Mouse (Mus musculus): Measurements from ENCODE around the gene Robo1.

Robo1 gene

DNA sequence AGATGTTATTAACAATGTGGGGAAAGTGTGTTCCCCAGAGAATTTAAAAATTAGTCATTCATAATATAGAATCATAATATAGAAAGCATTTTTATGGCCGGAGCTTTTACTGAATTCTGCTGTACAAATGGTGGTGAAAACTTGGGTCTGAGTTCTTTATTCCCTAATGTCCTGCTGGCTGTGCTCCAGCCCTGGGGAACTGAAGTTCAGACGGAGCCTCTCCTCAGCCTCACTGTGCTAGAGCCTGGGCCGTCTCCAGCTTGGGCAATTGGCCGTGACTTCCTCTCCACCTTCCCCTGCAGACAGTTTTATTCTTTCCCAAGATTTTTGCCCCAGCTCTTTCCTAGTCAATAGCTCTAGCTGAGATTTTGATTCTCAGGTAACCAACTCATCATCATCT is 429.0 kb downstream of the Robo1 start:
- no peak for DNase-seq (ENCODE audit: low spot score)

DNA sequence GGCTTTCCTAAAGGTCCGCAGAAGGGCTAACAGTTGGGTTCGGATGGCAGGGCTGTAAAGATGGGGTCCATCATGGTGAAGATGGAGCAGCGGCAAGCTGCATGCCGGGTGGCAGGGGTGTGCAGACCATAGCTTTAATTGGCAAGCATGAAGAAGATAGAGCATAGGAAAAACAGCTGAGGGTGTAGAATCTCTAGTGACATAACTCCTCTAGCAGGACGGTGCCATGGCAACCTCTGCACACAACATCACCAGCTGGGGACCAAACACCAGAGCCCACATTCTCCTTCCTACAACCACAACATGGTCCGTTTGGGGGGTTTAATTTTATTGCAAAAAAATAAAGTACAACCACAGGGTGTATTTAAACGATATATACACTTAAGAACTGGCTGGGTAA is 432.1 kb downstream of the Robo1 start:
- DNase-seq (ENCODE audit: low spot score): no peak

DNA sequence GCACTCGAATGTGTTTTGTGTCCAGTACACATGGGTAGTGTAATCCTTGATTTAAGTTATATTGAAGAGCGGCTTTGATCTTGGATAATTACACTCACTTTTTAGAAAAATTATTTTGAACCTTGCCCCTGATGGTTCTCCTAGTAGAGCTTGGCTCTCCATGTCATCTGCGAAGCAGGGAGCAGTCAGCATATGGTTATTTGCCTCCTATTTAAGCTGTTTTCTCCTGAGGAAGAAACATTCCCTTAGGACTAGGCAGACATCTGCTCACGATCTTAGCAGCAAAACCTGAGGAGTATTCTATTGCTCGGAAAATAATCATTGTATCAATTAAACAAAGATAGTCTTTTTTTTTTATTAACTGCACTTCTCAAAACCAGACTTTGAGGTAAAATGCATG is 439.6 kb downstream of the Robo1 start:
- no peak for DNase-seq (ENCODE audit: low spot score)

DNA sequence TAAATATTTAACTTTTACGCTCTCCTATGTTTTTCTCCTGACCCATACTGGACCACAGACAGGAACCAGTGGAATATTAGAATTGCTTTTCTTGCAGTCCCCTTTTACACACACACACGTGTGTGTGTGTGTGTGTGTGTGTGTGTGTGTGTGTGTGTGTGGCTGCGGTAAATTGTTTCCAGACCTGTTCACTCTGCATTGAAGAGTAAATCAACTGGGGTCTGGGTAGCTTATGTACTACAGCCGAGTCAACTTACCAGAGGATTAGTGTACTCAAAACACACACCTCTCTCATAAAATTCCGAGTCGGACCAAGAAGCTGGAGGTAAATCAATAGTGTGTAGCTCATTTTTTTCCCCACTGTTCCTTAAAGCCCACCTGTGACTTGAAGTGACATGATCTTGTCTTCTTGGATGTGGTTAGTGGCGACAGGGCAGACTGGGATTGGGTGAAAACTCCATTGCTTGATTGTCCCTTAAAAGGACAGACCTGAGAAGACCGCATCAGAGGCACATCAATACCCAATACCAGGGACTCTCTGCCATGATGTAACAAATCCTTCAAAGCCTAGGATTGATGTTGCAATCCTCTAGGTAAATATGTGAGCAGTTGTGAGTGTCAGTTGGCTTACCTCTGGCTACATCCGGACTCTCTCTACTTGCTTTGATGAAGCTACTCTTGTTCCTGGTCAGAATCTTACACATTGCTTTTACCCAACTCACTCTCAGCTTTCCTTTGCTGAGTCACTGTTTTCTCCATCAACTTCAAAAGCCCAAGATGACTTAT is 457.2 kb downstream of the Robo1 start:
- no peak for DNase-seq (ENCODE audit: low spot score)

DNA sequence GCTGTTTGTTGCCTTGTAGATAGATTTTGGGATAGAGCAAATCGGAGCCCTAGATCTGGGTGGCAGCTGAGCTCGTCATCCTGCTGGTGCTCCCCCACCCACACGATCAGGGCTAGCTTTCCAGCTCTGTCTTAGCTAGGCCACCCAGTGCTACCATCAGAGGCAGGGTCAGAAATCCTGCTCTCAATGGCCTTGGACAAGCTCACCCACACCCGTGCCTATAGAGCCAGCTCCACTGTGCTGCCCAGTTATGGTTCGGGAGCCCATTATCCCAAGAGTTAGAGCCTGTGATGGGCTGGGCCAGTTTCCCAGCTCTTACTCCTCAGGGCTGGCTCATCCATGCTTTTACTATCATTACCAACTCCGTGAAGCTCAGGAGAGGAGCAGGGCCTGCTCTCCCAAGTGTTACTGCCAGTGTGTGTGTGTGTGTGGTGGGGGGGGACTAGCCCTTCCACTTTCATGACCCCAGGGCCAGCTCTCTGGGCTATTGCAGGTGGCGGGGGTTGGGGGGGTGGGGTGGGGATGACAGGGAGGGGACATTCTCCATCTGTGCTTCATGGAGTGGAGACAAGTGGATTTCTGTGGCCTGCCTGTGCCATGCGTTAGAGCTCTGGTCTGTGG is 461.2 kb downstream of the Robo1 start:
- no peak for DNase-seq (ENCODE audit: low spot score)

DNA sequence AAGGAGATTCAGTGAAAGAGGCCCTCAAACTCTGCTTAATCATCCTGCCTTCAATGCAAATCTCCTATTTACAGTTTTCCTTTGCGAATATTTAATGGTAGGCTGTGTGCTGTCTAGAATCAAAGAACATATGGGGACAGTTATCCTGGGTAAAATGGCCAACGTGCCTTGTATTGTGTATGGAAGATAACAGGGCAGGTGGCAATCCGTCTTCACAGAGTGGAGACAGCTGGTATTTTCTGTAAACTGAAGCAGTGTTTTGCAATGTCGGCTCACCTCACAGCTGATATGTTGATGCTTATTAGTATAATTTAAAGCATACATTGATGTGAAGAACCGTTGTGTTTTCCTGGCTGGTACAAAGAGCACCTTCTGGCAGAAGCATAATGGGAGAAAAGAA is 464.2 kb downstream of the Robo1 start:
- no peak for DNase-seq (ENCODE audit: low spot score)

DNA sequence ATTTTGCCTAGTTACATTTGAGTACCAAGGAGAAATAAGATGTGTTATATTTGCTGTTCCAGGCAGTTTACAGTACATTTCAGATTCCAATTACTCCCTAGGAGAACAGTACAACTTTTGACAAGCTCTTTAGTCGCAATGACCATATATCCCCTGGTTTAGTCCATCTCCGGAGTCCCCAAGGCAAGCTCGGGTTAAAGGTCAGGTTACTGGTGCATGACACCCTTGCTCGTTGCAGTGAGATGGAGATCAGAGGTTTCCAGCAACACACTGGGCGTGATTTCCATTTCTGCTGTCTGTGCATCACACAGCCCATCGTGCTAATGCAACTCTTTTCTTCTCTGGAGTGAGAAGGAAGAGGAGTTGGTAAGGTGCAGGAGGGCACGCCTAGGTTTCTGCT is 464.9 kb downstream of the Robo1 start:
- DNase-seq (ENCODE audit: low spot score): no peak

DNA sequence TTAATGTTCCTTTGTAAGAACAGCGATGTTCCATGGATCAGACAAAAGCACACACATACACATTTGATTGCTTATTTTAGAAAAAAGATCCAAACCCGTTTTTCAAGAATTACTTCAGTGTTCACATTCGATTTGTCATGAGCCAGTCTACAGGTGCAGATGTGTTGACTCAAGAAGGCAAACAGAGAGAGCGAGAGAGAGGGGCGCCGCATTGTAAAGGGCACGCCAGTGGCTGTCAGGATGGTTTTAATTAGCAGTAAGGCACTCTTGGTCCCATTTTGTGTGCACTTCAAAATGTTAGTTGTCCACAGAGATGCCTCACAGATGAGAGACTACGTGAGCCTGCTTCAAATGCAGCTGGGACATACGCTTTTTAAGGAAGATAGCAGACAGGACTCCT is 470.4 kb downstream of the Robo1 start:
- DNase-seq (ENCODE audit: low spot score): no peak

DNA sequence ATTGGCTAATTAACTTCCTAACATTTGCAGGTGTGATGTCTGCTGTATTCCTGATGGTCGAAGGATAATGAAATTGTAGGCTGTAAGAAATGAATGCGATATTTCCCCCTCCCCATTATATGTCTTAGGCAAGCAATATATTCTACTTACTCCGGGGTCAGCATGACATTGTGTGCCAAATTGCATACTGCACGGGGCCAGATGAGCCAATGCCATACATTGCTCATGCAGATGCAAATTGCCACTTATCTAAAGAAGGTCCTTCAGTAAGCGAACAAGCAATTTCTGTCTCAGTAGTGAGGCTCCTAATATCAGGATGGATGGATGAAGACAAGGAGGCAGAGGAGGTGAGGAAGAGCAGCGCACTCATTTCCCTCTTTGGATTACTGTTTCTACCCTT is 474.1 kb downstream of the Robo1 start:
- DNase-seq (ENCODE audit: low spot score): no peak

DNA sequence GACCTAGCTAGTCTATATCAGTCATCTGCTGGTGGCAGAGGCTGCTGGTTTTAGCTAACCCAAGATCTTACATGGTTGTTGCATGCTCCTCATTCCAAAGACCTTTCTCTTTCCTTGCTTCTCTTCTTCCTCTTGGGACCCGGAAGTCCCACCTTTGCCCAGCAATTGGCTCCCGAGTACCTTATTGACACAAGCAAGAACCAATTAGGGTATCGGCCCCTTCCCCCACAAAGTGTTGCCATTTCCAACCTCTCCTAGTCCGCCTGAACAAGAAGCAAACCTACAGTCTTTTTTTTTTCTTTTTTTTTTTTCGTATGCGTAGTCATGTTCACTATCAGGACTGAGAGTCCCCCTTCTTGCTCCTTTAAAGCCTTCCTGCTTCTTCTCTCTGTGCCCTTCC is 478.0 kb downstream of the Robo1 start:
- DNase-seq (ENCODE audit: low spot score): no peak

DNA sequence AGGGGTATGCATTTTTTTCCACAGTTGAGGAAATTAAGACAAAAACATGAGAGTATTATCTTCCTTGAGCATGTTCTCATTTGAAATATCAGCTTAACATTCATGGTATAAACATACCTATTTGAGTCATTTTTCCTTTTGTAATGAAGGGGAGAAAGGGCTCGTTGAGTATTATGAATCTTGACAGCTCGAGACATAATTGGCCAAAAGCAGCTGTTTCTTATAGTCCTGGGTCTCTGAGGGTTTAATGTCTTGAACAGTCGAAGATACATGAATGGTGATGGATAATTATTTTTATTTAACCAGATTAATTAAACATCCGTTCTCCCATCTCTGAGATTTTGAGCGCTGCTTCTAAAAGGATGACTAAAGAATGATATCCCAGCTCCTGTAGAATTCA is 478.5 kb downstream of the Robo1 start:
- no peak for DNase-seq (ENCODE audit: low spot score)

DNA sequence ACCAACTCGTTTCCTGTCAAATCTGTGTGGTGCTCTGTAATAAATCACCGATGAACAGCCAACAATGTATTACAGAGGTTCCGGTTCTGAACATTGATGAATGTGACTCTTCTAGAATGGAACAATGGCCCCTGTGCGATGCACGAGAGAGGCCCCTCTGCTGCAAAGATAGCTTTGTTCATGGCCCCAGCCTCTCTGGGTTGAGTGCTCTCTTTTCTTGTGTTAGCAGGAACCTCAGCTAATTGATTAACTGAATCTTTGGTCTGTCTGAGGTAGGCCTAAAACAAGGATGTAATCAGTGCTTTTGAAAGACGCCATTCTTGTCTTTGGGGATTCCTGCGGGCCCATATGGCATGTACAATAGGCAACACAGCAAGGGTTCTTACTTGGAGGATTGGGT is 479.9 kb downstream of the Robo1 start:
- DNase-seq (ENCODE audit: low spot score): no peak

DNA sequence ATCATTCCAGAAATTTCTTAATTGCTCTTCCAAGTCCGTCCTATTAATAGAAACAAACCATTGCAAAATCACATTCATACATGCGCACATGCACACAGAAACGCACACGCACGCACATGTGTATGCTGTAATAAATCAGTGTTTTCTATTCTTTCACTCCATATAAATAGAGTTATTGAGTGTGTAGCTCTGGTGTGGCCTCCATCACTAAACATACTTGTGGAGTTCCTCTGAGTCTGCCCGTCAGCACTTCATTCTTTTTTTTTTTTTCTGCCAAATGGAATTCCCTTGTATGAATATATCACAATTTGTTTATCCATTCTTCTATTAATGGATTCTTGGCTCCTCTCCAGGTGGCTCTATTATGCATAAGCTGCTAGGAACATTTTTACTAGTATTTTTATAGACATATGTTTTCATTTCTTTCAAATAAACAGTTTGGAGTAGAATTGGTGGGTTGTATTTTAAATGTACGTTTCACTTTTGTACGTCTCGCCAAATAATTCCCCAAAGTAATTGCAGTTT is 483.1 kb downstream of the Robo1 start:
- DNase-seq (ENCODE audit: low spot score): no peak

DNA sequence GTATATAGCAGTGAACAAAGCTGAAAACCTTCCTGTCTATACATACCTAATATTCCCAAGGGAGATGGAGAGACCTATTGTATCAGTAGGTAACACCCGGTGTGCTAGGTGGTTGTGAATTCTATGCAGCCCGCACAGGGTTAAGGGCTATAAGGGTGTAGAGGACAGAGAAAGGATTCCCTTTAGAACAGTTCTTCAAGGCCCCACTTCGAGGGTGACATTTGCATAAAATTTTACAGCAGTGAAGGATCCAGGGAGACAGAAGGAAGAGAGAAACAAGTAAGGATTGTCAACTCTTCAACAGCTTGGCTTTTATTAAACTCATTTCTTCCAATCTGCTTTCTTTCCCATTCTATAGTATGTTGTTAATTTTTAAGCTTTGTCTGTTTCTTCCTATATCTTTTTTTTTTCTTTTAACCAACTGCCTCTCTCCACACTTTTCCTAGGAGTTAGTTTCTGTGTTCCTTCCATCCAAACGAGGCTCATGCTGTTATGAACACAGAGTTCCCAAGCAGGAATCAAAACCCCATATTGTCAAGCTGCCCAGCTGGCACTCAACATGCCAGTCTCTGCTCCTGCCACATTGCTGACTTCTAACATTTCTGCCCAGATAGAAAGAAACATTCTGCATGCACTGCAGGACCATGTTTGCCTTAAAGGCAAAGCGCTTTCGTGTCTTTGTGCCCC is 486.7 kb downstream of the Robo1 start:
- DNase-seq (ENCODE audit: low spot score): no peak

DNA sequence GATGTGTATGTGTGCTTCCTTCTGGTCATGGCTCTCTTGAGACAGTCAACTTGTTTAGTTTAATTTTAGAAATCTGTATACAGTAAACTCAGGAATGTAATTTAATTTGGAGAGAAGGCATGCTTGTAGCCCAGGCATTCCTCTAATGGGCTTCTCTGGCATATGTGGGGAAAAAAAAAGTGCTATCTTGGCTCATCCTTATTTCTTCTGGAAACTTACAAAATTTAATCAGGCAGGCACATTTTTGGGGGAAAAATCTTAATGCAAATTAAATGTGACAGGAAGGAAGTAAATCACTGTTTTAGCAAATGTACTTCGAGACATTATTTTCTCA is 487.2 kb downstream of the Robo1 start:
- DNase-seq (ENCODE audit: low spot score): no peak

DNA sequence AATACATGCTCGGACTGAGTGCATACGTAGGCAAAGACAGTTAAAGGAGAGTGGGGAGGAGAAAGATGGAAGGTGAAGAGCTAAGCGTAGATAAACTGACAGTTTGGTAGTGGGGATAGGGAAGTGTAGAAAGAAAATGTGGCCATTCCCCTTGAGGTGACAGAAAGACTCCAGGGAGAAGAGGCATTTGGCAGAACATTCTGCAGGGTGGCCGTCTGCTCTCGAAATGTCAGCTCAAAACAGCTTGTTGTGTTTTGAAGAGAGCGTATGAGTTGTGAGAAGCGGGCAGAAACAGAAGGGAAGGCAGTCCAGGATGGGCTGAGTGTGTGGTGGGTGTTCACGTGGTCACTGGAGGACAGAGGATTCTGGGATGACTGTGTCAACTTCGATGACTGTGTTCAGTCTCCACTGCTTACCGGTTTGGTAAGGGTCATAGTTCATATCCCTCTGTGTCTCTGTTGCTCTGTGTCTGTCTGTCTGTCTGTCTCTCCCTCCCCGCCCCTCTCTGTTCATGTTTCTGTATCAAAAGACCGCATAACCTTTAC is 490.4 kb downstream of the Robo1 start:
- DNase-seq (ENCODE audit: low spot score): no peak

DNA sequence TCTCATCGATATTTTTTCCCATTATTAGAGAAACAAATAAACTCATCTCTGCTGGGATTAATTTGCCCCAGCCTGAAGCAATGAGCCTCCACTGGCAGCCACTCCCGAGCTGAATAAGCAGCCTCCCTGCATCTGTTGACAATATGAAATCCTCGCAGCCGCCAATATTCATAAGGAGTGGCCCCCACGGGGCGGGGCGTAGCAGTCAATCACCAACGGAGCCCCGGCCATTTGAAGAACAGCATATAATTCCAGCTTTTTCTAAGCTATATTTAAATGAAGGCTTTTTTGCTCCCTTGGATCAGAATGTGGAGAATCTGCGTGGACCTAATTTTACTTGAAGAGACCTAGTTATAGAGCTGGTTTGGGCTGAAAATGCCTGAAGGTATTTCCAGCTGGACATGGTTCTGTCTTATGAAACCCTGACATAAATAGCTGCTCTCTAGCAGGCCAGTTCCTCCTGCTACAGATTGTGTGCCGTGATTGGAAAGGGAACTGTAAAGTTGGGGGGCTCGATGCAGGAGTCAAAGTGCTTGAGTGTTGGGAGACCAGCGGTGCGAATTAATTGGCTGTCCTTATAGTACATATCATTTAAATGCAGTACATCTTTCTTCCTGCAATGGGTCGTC is 492.1 kb downstream of the Robo1 start:
- DNase-seq (ENCODE audit: low spot score): no peak

DNA sequence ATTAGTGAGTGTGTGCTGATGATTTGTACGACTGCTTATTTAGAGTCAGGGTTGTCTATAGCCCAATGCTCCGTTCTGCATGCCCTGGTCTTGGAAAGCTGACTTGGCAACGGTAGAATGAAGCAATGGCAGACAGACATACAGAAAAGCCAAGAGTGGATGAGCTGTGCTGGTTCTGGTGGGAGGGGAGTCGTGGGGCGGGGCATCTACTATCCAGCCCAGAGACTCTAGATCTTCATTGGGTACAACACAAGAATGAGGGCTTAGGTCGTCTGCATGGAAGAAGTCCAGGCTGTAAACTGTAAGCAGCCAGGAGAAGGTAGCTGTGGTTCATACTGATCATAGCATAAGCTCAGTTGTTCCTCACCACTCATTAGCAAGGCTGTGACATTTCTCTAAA is 492.7 kb downstream of the Robo1 start:
- no peak for DNase-seq (ENCODE audit: low spot score)

DNA sequence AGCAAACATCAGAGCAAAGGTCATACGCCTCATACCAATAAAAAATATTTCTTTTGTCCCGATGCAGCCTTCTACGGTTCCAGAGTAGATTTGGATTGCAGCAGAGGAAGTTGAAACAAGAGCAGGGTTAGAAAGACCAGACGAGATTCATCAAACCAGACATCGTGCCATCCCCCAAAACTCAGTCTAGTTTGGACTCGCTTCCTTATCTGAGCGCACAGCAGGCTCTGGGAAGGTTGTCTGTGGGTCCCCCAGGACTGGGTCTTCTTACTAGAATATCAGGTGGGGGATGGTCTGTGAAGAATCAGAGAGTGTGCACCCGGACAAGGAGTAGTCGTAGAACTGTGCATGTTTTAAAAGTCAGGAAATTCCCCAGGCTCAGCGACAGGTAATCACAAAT is 500.2 kb downstream of the Robo1 start:
- DNase-seq (ENCODE audit: low spot score): no peak

DNA sequence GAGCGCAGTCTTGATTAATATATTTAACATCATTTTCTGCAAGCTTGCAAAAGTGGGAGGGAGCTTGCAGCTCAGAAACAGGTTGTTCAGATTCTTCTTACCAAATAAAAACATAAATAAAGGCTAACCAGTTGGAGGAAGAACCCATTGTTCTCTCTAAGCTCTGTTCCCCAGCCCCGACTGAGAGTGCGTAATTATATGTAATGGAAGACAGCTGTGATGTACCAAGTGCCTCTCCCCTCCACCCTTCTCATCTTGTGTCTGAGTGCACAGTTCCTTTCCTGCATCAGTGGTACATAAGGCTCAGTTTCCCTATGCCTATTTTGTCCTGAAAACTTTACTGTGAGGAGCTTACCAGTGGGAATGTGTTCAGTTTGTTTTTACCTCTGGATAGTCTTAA is 502.8 kb downstream of the Robo1 start:
- DNase-seq (ENCODE audit: low spot score): no peak

DNA sequence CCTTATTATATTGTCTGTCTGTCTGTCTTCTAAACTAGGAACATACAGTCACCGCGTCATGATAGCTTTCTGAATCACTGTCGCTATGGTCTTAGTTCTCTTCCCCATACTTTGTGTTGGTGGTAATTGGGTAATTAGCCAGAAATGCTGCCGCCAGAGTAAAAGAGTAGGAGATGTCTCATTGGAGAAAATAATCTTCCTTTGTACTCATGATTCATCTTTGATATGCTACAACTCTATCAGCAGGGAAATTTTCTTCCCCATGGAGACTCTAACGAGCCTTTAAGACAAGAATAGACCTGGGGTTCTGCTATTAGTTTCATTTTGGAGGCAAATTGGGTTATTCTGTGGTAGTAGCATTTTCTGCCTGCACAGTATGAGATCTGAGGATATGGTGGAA is 503.4 kb downstream of the Robo1 start:
- no peak for DNase-seq (ENCODE audit: low spot score)

DNA sequence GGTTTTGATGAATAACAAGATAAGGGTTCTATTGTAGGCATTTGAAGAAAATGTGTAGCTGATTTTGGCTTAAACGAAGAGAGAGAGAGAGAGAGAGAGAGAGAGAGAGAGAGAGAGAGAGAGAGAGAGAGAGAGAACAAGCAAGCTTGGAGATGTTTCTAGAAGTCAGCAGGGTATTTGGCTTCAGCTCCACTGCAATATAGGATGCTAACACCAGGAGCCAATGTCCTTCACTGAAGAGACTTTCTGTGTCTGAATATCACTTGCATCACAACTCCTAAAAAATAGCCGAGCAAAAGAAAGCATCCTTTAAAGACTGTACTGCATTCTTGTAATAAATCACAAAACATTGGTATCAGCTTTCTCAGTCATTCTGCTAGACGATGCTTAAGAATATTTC is 503.8 kb downstream of the Robo1 start:
- DNase-seq (ENCODE audit: low spot score): no peak

DNA sequence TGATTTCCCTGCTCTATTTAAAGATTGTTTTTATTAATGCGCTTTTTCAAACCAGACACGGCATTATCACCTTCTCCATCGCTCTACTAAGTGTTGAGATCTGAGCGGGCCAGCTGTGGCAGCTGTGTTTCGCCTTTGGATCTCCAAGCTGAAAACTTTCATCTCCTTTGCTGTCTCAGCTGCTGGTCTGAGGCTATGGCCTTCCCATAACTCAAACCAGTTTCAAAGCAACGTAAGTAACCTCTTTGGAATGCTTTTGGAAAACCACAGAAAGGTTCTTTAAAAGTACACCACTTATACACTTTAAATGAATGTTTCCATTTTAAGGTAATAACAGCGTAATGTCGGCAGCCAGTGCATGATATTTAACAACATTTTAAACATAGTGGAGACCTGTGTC is 520.3 kb downstream of the Robo1 start:
- no peak for DNase-seq (ENCODE audit: low spot score)
